Mouse (Mus musculus): ENCODE data around the gene Slco1c1. TPM values are rescaled to one million over a fixed set of nuclear protein-coding genes. Genes with fewer than 3 reads are reported as not detected.

Slco1c1 gene
- total RNA-seq (2023): not detected

GRCm38 (mm10) chr6:141523747-141524640 lies at the start of gene Slco1c1:
Gene Slco1c1, plus strand, starts transcription at chr6:141524368.

Other genes starting within 250 kb of the Slco1c1 start
- gene Slco1b2, start 105.2 kb downstream of the Slco1c1 start, total RNA-seq (2023): not detected
- gene Gm5724, start 249.4 kb downstream of the Slco1c1 start, total RNA-seq (2023): not detected